ENCODE assay signal across 21 mouse cellular contexts in the genomic region with DNA sequence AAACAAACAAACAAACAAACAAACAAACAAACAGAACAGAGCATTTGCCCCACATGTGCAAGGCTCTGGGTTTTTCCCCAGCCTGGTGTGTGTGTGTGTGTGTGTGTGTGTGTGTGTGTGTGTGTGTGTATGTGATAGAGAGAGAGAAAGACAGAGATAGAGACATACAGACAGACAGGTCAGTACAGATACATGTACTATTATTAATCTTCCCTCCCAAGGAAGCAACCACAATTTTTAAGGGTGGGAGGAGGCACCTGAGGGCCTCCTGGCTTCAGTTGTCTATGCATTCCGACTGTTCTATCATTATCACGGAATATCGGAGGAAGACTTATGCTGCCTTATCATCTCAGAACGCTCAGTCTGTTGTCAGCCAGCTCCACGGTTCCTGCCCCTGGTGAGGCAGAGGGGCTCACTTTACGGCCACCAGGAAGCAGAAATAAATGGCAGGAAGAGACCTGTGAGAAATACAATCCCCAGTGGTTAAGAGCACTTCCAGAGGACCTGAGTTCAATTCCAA. TPM values are rescaled to one million over a fixed set of nuclear protein-coding genes. Genes with fewer than 3 reads are reported as not detected.
A peak's percentile ranks its signal among the peaks of the same experiment; 100 is the strongest.
DNase-seq lines count a peak whose midpoint lies in the region; ATAC-seq and TF ChIP-seq lines count a peak whose summit lies in the region.
"Had no signal": no experiment of that assay in that cellular context is flagged by ENCODE, and none has a peak within 500 bp of the region (broad histone marks: within the 10 kb centered on the region; RNA-seq: fewer than 3 reads in every experiment).

No protein-coding gene starts in this region.

- peak; percentile 30 for DNase-seq in liver
- peak in 2 of 3 experiments; percentile 20 to 34 for DNase-seq in liver, embryonic 14.5 days (ENCODE audit: low read depth in 3 of 3, low spot score in 3 of 3)
- DNase-seq in adrenal gland, postnatal 36 days = no peak
- DNase-seq: adrenal gland, postnatal 10 days; B cell, adult 2 months; cerebellum, adult 18-20 months; cerebellum, postnatal 10 days; gastrocnemius, postnatal 36 days; heart, adult 11 months; heart, postnatal 36 days had no signal

- no peak overlapping the region for H3K4me2 ChIP-seq in liver, embryonic 14.5 days (ENCODE audit: low read depth)
- no peak overlapping the region for H3K4me2 ChIP-seq in midbrain, embryonic 13.5 days (replicated peaks)
- no peak overlapping the region for H3K4me2 ChIP-seq in hindbrain, embryonic 16.5 days (ENCODE audit: low read length)
- H3K4me2 ChIP-seq: embryonic facial prominence, embryonic 15.5 days; forebrain, embryonic 15.5 days; heart, embryonic 13.5 days; hindbrain, embryonic 12.5 days; intestine, embryonic 15.5 days had no signal

- H3K27me3 ChIP-seq in E14TG2a.4 (ENCODE audit: insufficient read depth, low read length) = no peaks in the 10 kb centered on the region
- H3K27me3 ChIP-seq in liver, embryonic 14.5 days (ENCODE audit: control insufficient read depth, insufficient read depth, low read length) = no peaks in the 10 kb centered on the region
- no peaks in the 10 kb centered on the region for H3K27me3 ChIP-seq in midbrain, embryonic 13.5 days
- H3K27me3 ChIP-seq in hindbrain, embryonic 16.5 days (replicated peaks; ENCODE audit: control insufficient read depth, insufficient read depth, low read length) = no peaks in the 10 kb centered on the region
- H3K27me3 ChIP-seq: embryonic facial prominence, embryonic 15.5 days; forebrain, embryonic 15.5 days; heart, embryonic 13.5 days; hindbrain, embryonic 12.5 days; intestine, embryonic 15.5 days had no signal

- no peaks in the 10 kb centered on the region for H3K36me3 ChIP-seq in E14TG2a.4 (ENCODE audit: insufficient read depth, low read length)
- no peaks in the 10 kb centered on the region for H3K36me3 ChIP-seq in liver, embryonic 14.5 days (replicated peaks; ENCODE audit: control insufficient read depth, insufficient read depth, low read depth)
- no peaks in the 10 kb centered on the region for H3K36me3 ChIP-seq in midbrain, embryonic 13.5 days
- H3K36me3 ChIP-seq in hindbrain, embryonic 16.5 days (ENCODE audit: control insufficient read depth, insufficient read depth, low read length) = no peaks in the 10 kb centered on the region
- H3K36me3 ChIP-seq: embryonic facial prominence, embryonic 15.5 days; forebrain, embryonic 15.5 days; G1E; heart, embryonic 13.5 days; hindbrain, embryonic 12.5 days; intestine, embryonic 15.5 days had no signal

- 0 out of 2 replicates have a peak overlapping the region, but pooled peaks have one; percentile 14 for H3K4me3 ChIP-seq in E14TG2a.4 (replicated peaks; ENCODE audit: low read length)
- H3K4me3 ChIP-seq in liver, embryonic 14.5 days (ENCODE audit: insufficient read depth in 1 of 2, low read depth in 2 of 2, low read length in 2 of 2) = no peak overlapping the region
- H3K4me3 ChIP-seq in midbrain, embryonic 13.5 days (replicated peaks) = no peak overlapping the region
- H3K4me3 ChIP-seq in hindbrain, embryonic 16.5 days (ENCODE audit: low read length) = no peak overlapping the region
- H3K4me3 ChIP-seq: embryonic facial prominence, embryonic 15.5 days; erythroblast, embryonic 14.5 days; forebrain, embryonic 15.5 days; heart, embryonic 13.5 days; hindbrain, embryonic 12.5 days; intestine, embryonic 15.5 days had no signal

- H3K4me1 ChIP-seq in E14TG2a.4 (replicated peaks; ENCODE audit: low read depth, low read length) = peaks cover 88% of the 10 kb centered on the region
- H3K4me1 ChIP-seq in liver, embryonic 14.5 days (replicated peaks; ENCODE audit: control insufficient read depth in 2 of 2, insufficient read depth in 2 of 2, low read length in 1 of 2) = peaks cover 5 to 21% of the 10 kb centered on the region in 2 experiments
- H3K4me1 ChIP-seq in midbrain, embryonic 13.5 days (replicated peaks) = 0 out of 2 replicates have a peak, but pooled peaks cover 6% of the 10 kb centered on the region
- H3K4me1 ChIP-seq in hindbrain, embryonic 16.5 days (ENCODE audit: control insufficient read depth, insufficient read depth, low read depth, low read length) = no peaks in the 10 kb centered on the region

- no peak for TF ChIP-seq CTCF in E14TG2a.4 (conservative IDR thresholded peaks at IDR 0.05; ENCODE audit: low read length)
- no peak for TF ChIP-seq CTCF in liver, embryonic 14.5 days (IDR thresholded peaks at IDR 0.05; ENCODE audit: low read depth)

- no peak overlapping the region for H3K27ac ChIP-seq in liver, embryonic 14.5 days
- H3K27ac ChIP-seq in midbrain, embryonic 13.5 days = no peak overlapping the region
- no peak overlapping the region for H3K27ac ChIP-seq in hindbrain, embryonic 16.5 days (ENCODE audit: low read depth, low read length)
- H3K27ac ChIP-seq: embryonic facial prominence, embryonic 15.5 days; forebrain, embryonic 15.5 days; heart, embryonic 13.5 days; hindbrain, embryonic 12.5 days; intestine, embryonic 15.5 days had no signal

- no peak overlapping the region; the same call in 1 of the 2 replicates for H3K9ac ChIP-seq in liver, embryonic 14.5 days (replicated peaks)
- H3K9ac ChIP-seq in midbrain, embryonic 13.5 days (replicated peaks) = no peak overlapping the region
- no peak overlapping the region for H3K9ac ChIP-seq in hindbrain, embryonic 16.5 days (ENCODE audit: low read depth, low read length)
- H3K9ac ChIP-seq: embryonic facial prominence, embryonic 15.5 days; forebrain, embryonic 15.5 days; heart, embryonic 13.5 days; hindbrain, embryonic 12.5 days; intestine, embryonic 15.5 days had no signal

- no peaks in the 10 kb centered on the region for H3K9me3 ChIP-seq in E14TG2a.4 (ENCODE audit: low read length)
- no peaks in the 10 kb centered on the region for H3K9me3 ChIP-seq in liver, embryonic 14.5 days (ENCODE audit: control insufficient read depth, low read length)
- H3K9me3 ChIP-seq in midbrain, embryonic 13.5 days = no peaks in the 10 kb centered on the region
- no peaks in the 10 kb centered on the region for H3K9me3 ChIP-seq in hindbrain, embryonic 16.5 days (ENCODE audit: control insufficient read depth, low read length)
- H3K9me3 ChIP-seq: embryonic facial prominence, embryonic 15.5 days; forebrain, embryonic 15.5 days; G1E; heart, embryonic 13.5 days; hindbrain, embryonic 12.5 days; intestine, embryonic 15.5 days had no signal

- WGBS in liver, embryonic 14.5 days (ENCODE audit: insufficient replicate concordance) = 28% methylated on average over 6 of the region's 6 CpGs
- 95% methylated on average over 6 of the region's 6 CpGs for WGBS in midbrain, embryonic 13.5 days
- WGBS in hindbrain, embryonic 16.5 days = 91% methylated on average over 6 of the region's 6 CpGs

- peak; percentile 83 for ATAC-seq in liver, embryonic 14.5 days (ENCODE audit: insufficient read depth)
- peak; percentile 12; the same call in 1 of the 2 replicates for ATAC-seq in megakaryocyte progenitor cell, adult 5-6 weeks (replicated peaks; ENCODE audit: poor library complexity)
- no peak for ATAC-seq in midbrain, embryonic 13.5 days
- no peak for ATAC-seq in hindbrain, embryonic 16.5 days
- ATAC-seq: forebrain, embryonic 15.5 days; intestine, embryonic 15.5 days had no signal

- peak; percentile 32 for TF ChIP-seq EP300 in liver, embryonic 14.5 days (IDR thresholded peaks at IDR 0.05; ENCODE audit: low read depth)

RNA-seq across cellular contexts. Expression of gene Gtf2i, which starts 14.0 kb away (rescaled TPM):
- 19.5 and 26.5 TPM in 2 replicates for polyA plus RNA-seq in liver, embryonic 14.5 days (2012; rRNA removed)
- 26.1 and 29.8 TPM in 2 replicates for polyA plus RNA-seq in liver, embryonic 14.5 days (2014; fragmentation: Nextera tagmentation; extraction: Ambion mirVana)
- 89.9 and 91.0 TPM in 2 replicates for total RNA-seq in megakaryocyte progenitor cell, adult 5-6 weeks (2015)
- 46.6 and 54.0 TPM in 2 replicates for total RNA-seq in megakaryocyte progenitor cell, adult 5-6 weeks (2017)
- 100 to 1,000 TPM; 230 to 239 TPM for total RNA-seq in adrenal gland, postnatal 36 days (2021)
- 190 and 191 TPM in 2 replicates for polyA plus RNA-seq in midbrain, embryonic 13.5 days (2015; fragmentation: Nextera tagmentation; extraction: Ambion mirVana)
- 132 and 141 TPM in 2 replicates for polyA plus RNA-seq in hindbrain, embryonic 16.5 days (2015; fragmentation: Nextera tagmentation; extraction: Ambion mirVana)

Comparison
In these comparisons a context has a peak if more than half of its experiments do, and no peak if none do; other contexts are left out.
1. DNase-seq: peak in liver (single experiment) and liver, embryonic 14.5 days (2 of 3); none in adrenal gland, postnatal 36 days (0 of 2).
2. ATAC-seq: peak in liver, embryonic 14.5 days (single experiment) and megakaryocyte progenitor cell, adult 5-6 weeks (single experiment); none in midbrain, embryonic 13.5 days (single experiment) and hindbrain, embryonic 16.5 days (single experiment).